Mouse (Mus musculus) E14TG2a.4 (cell line): ENCODE data around the gene Zkscan16.

Source experiments
- CTCF ChIP-seq: conservative IDR thresholded peaks from 2 replicates; pipeline ENCODE4 v1.5.1; 2014; ENCODE audit warnings: low read length
- NANOG ChIP-seq: IDR thresholded peaks from 2 replicates; pipeline ENCODE4 v1.6.1; 2014; ENCODE audit warnings: borderline replicate concordance, low read length, mixed read lengths
- POU5F1 ChIP-seq: IDR thresholded peaks from 2 replicates; pipeline ENCODE4 v1.6.1; 2014; ENCODE audit warnings: low read length, borderline replicate concordance

DNA sequence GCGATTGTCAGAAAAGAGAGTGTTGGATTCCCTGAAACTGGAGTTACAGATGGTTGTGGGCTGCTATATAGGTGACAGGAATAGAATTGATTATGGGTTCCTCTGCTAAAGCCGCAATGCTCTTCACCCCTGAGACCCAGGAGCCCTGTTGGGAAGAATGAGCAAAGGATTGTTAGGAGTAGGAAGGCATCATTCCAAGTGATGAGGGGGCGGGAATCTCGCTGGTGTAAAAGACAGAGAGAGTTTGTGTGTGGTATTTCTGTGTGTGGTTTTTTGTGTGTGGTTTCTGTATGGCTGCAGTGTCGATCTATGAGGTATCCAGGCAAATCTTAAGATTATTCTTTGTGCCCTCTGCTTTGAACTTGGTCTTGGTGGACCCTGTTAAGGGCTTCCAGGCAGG is 1.3 kb downstream of the Zkscan16 start:
- TF ChIP-seq CTCF = no peak
- no peak for TF ChIP-seq NANOG
- TF ChIP-seq POU5F1 = no peak
